Mouse (Mus musculus): ENCODE results near the gene Kcnip1. TPM values are rescaled to one million over a fixed set of nuclear protein-coding genes. Genes with fewer than 3 reads are reported as not detected.

The Kcnip1 gene
- polyA plus RNA-seq, 1 experiment from 2014 or later, result 2.4 TPM

- Histone ChIP-seq H3K4me3 (replicated peaks) (no peak overlapping the region), H3K27me3 (no peaks in the 10 kb centered on the region), H3K36me3 (no peaks in the 10 kb centered on the region), H3K9ac (replicated peaks) (no peak overlapping the region), H3K4me1 (replicated peaks) (peaks cover 5% of the 10 kb centered on the region), H3K4me2 (no peak overlapping the region), H3K9me3 (no peaks in the 10 kb centered on the region), H3K27ac (no peak overlapping the region)
- ATAC-seq (ENCODE audit: insufficient number of reproducible peaks, insufficient read depth, low FRiP score, low TSS enrichment, low read depth), result no peak
- 83% methylated on average over 6 of the region's 6 CpGs for WGBS
Observed at GRCm38 (mm10) chr11:33957595-33957994, 35.4 kb downstream of the Kcnip1 start.

- Histone ChIP-seq H3K4me1 (replicated peaks) (no peaks in the 10 kb centered on the region; the same call in 1 of the 2 replicates), H3K4me2 (no peak overlapping the region), H3K27me3 (no peaks in the 10 kb centered on the region), H3K9me3 (no peaks in the 10 kb centered on the region), H3K36me3 (no peaks in the 10 kb centered on the region), H3K27ac (no peak overlapping the region), H3K4me3 (replicated peaks) (no peak overlapping the region), H3K9ac (replicated peaks) (no peak overlapping the region)
- no peak for ATAC-seq (ENCODE audit: insufficient number of reproducible peaks, insufficient read depth, low FRiP score, low TSS enrichment, low read depth)
- 89% methylated on average over 5 of the region's 5 CpGs for WGBS
Observed at GRCm38 (mm10) chr11:33956623-33957022, 36.3 kb downstream of the Kcnip1 start.

GRCm38 (mm10) chr11:33955982-33956381, 37.0 kb downstream of the Kcnip1 start:
- 71% methylated on average over 4 of the region's 4 CpGs for WGBS
- H3K27ac ChIP-seq, result no peak overlapping the region

GRCm38 (mm10) chr11:33951684-33952625, 41.0 kb downstream of the Kcnip1 start:
- 85% methylated on average over 8 of the region's 8 CpGs for WGBS
- Histone ChIP-seq H3K4me1 (replicated peaks) (no peaks in the 10 kb centered on the region; the same call in 1 of the 2 replicates), H3K9me3 (no peaks in the 10 kb centered on the region), H3K27ac (no peak overlapping the region), H3K4me2 (no peak overlapping the region), H3K4me3 (replicated peaks) (no peak overlapping the region), H3K9ac (replicated peaks) (no peak overlapping the region), H3K27me3 (no peaks in the 10 kb centered on the region), H3K36me3 (no peaks in the 10 kb centered on the region)
- no peak for ATAC-seq (ENCODE audit: insufficient number of reproducible peaks, insufficient read depth, low FRiP score, low TSS enrichment, low read depth)

More at GRCm38 (mm10) chr11:33955982-33956381, 37.0 kb downstream of the Kcnip1 start:
- Histone ChIP-seq H3K4me1 (replicated peaks) (no peaks in the 10 kb centered on the region; the same call in 1 of the 2 replicates), H3K27me3 (no peaks in the 10 kb centered on the region), H3K9me3 (no peaks in the 10 kb centered on the region), H3K4me2 (no peak overlapping the region), H3K36me3 (no peaks in the 10 kb centered on the region), H3K9ac (replicated peaks) (no peak overlapping the region), H3K4me3 (replicated peaks) (no peak overlapping the region)
- no peak for ATAC-seq (ENCODE audit: insufficient number of reproducible peaks, insufficient read depth, low FRiP score, low TSS enrichment, low read depth)

GRCm38 (mm10) chr11:33951155-33951554, 41.8 kb downstream of the Kcnip1 start:
- H3K9ac ChIP-seq (replicated peaks), result no peak overlapping the region
- H3K27ac ChIP-seq, result no peak overlapping the region
- H3K27me3 ChIP-seq, result no peaks in the 10 kb centered on the region
- H3K4me1 ChIP-seq (replicated peaks), result no peaks in the 10 kb centered on the region; the same call in 1 of the 2 replicates
- no peak for ATAC-seq (ENCODE audit: insufficient number of reproducible peaks, insufficient read depth, low FRiP score, low TSS enrichment, low read depth)
- H3K4me3 ChIP-seq (replicated peaks), result no peak overlapping the region
- H3K36me3 ChIP-seq, result no peaks in the 10 kb centered on the region
- WGBS, result 54% methylated on average over 5 of the region's 5 CpGs
- H3K9me3 ChIP-seq, result no peaks in the 10 kb centered on the region
- no peak overlapping the region for H3K4me2 ChIP-seq

GRCm38 (mm10) chr11:33946501-33946900, 46.5 kb downstream of the Kcnip1 start:
- Histone ChIP-seq H3K4me2 (no peak overlapping the region), H3K4me1 (replicated peaks) (no peaks in the 10 kb centered on the region), H3K36me3 (no peaks in the 10 kb centered on the region), H3K9me3 (no peaks in the 10 kb centered on the region), H3K9ac (replicated peaks) (no peak overlapping the region), H3K27ac (no peak overlapping the region), H3K4me3 (replicated peaks) (no peak overlapping the region), H3K27me3 (peaks cover 3% of the 10 kb centered on the region; the same call in 1 of the 2 replicates)
- 76% methylated on average over 4 of the region's 4 CpGs for WGBS
- no peak for ATAC-seq (ENCODE audit: insufficient number of reproducible peaks, insufficient read depth, low FRiP score, low TSS enrichment, low read depth)

GRCm38 (mm10) chr11:33944786-33945328, 48.1 kb downstream of the Kcnip1 start:
- peaks cover 3% of the 10 kb centered on the region; the same call in 1 of the 2 replicates for H3K27me3 ChIP-seq
- H3K36me3 ChIP-seq, result no peaks in the 10 kb centered on the region
- H3K9me3 ChIP-seq, result no peaks in the 10 kb centered on the region
- H3K9ac ChIP-seq (replicated peaks), result no peak overlapping the region
- H3K4me3 ChIP-seq (replicated peaks), result no peak overlapping the region
- no peak overlapping the region for H3K27ac ChIP-seq
- no peak overlapping the region for H3K4me2 ChIP-seq
- ATAC-seq (ENCODE audit: insufficient number of reproducible peaks, insufficient read depth, low FRiP score, low TSS enrichment, low read depth), result no peak
- 81% methylated on average over 9 of the region's 9 CpGs for WGBS
- H3K4me1 ChIP-seq (replicated peaks), result 0 out of 2 replicates have a peak, but pooled peaks cover 3% of the 10 kb centered on the region

GRCm38 (mm10) chr11:33944067-33944785, 48.7 kb downstream of the Kcnip1 start:
- H3K4me3 ChIP-seq (replicated peaks), result no peak overlapping the region
- no peaks in the 10 kb centered on the region for H3K36me3 ChIP-seq
- no peak for ATAC-seq (ENCODE audit: insufficient number of reproducible peaks, insufficient read depth, low FRiP score, low TSS enrichment, low read depth)
- H3K27me3 ChIP-seq, result peaks cover 3% of the 10 kb centered on the region; the same call in 1 of the 2 replicates
- no peaks in the 10 kb centered on the region for H3K9me3 ChIP-seq
- no peak overlapping the region for H3K9ac ChIP-seq (replicated peaks)
- H3K4me2 ChIP-seq, result no peak overlapping the region
- peaks cover 5% of the 10 kb centered on the region; the same call in 1 of the 2 replicates for H3K4me1 ChIP-seq (replicated peaks)
- no peak overlapping the region for H3K27ac ChIP-seq
- WGBS, result 63% methylated on average over 4 of the region's 4 CpGs

- no peak for ATAC-seq (ENCODE audit: insufficient number of reproducible peaks, insufficient read depth, low FRiP score, low TSS enrichment, low read depth)
- H3K9ac ChIP-seq (replicated peaks), result no peak overlapping the region
Observed at GRCm38 (mm10) chr11:33943565-33943964, 49.4 kb downstream of the Kcnip1 start.

GRCm38 (mm10) chr11:33939456-33940113, 53.4 kb downstream of the Kcnip1 start:
- Histone ChIP-seq H3K4me1 (replicated peaks) (peaks cover 28% of the 10 kb centered on the region), H3K27me3 (no peaks in the 10 kb centered on the region), H3K4me3 (replicated peaks) (no peak overlapping the region), H3K9ac (replicated peaks) (no peak overlapping the region), H3K27ac (no peak overlapping the region), H3K36me3 (no peaks in the 10 kb centered on the region), H3K9me3 (no peaks in the 10 kb centered on the region), H3K4me2 (no peak overlapping the region)
- no peak for ATAC-seq (ENCODE audit: insufficient number of reproducible peaks, insufficient read depth, low FRiP score, low TSS enrichment, low read depth)
- 83% methylated on average over 4 of the region's 4 CpGs for WGBS

More at GRCm38 (mm10) chr11:33943565-33943964, 49.4 kb downstream of the Kcnip1 start:
- WGBS, result 71% methylated on average over 1 of the region's 1 CpGs
- Histone ChIP-seq H3K4me1 (replicated peaks) (peaks cover 12% of the 10 kb centered on the region), H3K9me3 (no peaks in the 10 kb centered on the region), H3K4me2 (no peak overlapping the region), H3K36me3 (no peaks in the 10 kb centered on the region), H3K27me3 (peaks cover 3% of the 10 kb centered on the region; the same call in 1 of the 2 replicates), H3K4me3 (replicated peaks) (no peak overlapping the region), H3K27ac (no peak overlapping the region)

All from limb, embryonic 12.5 days (tissue).